Mouse (Mus musculus): ENCODE results near the gene Itgam. TPM values are rescaled to one million over a fixed set of nuclear protein-coding genes. Genes with fewer than 3 reads are reported as not detected.
"Not testable (repeated sequence)": the region's sequence is repeated elsewhere in the genome, so short reads cannot be mapped to it uniquely, and the experiment has no call there.

Itgam gene
- polyA plus RNA-seq (2015; fragmentation: Nextera tagmentation; extraction: Ambion mirVana), result 1.2 and 1.4 TPM in 2 replicates

- Histone ChIP-seq H3K4me3 (replicated peaks) (no peak within 1 kb of the TSS), H3K9me3 (replicated peaks) (no peaks in the 10 kb centered on the region), H3K4me2 (no peak within 1 kb of the TSS), H3K9ac (no peak within 1 kb of the TSS), H3K27me3 (no peaks in the 10 kb centered on the region), H3K36me3 (no peaks in the 10 kb centered on the region), H3K27ac (no peak within 1 kb of the TSS), H3K4me1 (no peaks in the 10 kb centered on the region)
- no peak for ATAC-seq (replicated peaks; ENCODE audit: low FRiP score)
- WGBS, result 87% methylated on average over 7 of the region's 7 CpGs
These were observed at the start of gene Itgam, which contains the start of gene Gm49368 for GRCm38 (mm10) chr7:128062456-128062855. TSS of gene Itgam (plus strand) at chr7:128062640. TSS of gene Gm49368 (plus strand) at chr7:128062683.

GRCm38 (mm10) chr7:128013116-128013515 lies 49.3 kb upstream of the Itgam start:
- Histone ChIP-seq H3K9ac (no peak overlapping the region), H3K9me3 (replicated peaks) (no peaks in the 10 kb centered on the region), H3K27me3 (no peaks in the 10 kb centered on the region), H3K4me1 (no peaks in the 10 kb centered on the region), H3K4me2 (no peak overlapping the region), H3K27ac (no peak overlapping the region), H3K4me3 (replicated peaks) (no peak overlapping the region), H3K36me3 (no peaks in the 10 kb centered on the region)
- WGBS, result 90% methylated on average over 13 of the region's 13 CpGs
- no peak for ATAC-seq (replicated peaks; ENCODE audit: low FRiP score)

- 82% methylated on average over 5 of the region's 5 CpGs for WGBS
- H3K27me3 ChIP-seq; H3K9me3 ChIP-seq (replicated peaks); H3K4me3 ChIP-seq (replicated peaks); H3K9ac ChIP-seq; H3K4me2 ChIP-seq; ATAC-seq (replicated peaks; ENCODE audit: low FRiP score); H3K36me3 ChIP-seq; H3K27ac ChIP-seq; H3K4me1 ChIP-seq: not testable (repeated sequence)
These were observed 46.3 kb upstream of the Itgam start for GRCm38 (mm10) chr7:128016134-128016533.

DNA sequence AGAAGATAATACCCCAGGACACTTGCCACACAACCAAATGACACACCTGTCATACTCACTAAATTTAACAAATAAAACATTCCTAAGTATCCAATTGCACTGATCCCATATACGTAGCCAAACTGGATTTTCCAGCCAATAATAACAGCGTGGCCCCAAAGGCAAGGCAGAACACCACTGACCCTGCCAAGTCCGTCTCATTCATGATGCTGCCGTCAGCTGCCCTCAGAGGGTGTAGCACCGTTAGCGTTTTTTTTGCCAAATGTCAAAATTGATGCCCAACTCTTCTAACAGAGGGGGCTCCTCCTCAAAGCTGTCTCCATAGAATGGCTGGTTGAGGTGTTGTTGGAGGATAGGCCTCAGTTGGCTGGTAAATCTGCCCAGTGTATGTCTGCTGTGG lies 45.8 kb upstream of the Itgam start:
- ATAC-seq (replicated peaks; ENCODE audit: low FRiP score), result no peak
- WGBS, result 83% methylated on average over 6 of the region's 6 CpGs
- H3K9ac ChIP-seq, result no peak overlapping the region

GRCm38 (mm10) chr7:128018275-128018674 lies 44.2 kb upstream of the Itgam start:
- Histone ChIP-seq H3K9me3 (replicated peaks) (no peaks in the 10 kb centered on the region), H3K4me1 (no peaks in the 10 kb centered on the region), H3K27me3 (no peaks in the 10 kb centered on the region), H3K4me2 (no peak overlapping the region), H3K9ac (no peak overlapping the region), H3K27ac (no peak overlapping the region), H3K36me3 (no peaks in the 10 kb centered on the region), H3K4me3 (replicated peaks) (no peak overlapping the region)
- 94% methylated on average over 3 of the region's 3 CpGs for WGBS
- ATAC-seq (replicated peaks; ENCODE audit: low FRiP score), result no peak

More for the DNA sequence above, 45.8 kb upstream of the Itgam start:
- no peaks in the 10 kb centered on the region for H3K9me3 ChIP-seq (replicated peaks)
- no peaks in the 10 kb centered on the region for H3K36me3 ChIP-seq
- no peak overlapping the region for H3K4me3 ChIP-seq (replicated peaks)
- no peak overlapping the region for H3K4me2 ChIP-seq
- no peaks in the 10 kb centered on the region for H3K4me1 ChIP-seq
- H3K27me3 ChIP-seq, result no peaks in the 10 kb centered on the region
- no peak overlapping the region for H3K27ac ChIP-seq

- no peaks in the 10 kb centered on the region for H3K36me3 ChIP-seq
- no peaks in the 10 kb centered on the region for H3K27me3 ChIP-seq
- H3K4me1 ChIP-seq, result no peaks in the 10 kb centered on the region
- no peak for ATAC-seq (replicated peaks; ENCODE audit: low FRiP score)
- H3K27ac ChIP-seq, result no peak overlapping the region
- H3K4me2 ChIP-seq, result no peak overlapping the region
- no peaks in the 10 kb centered on the region for H3K9me3 ChIP-seq (replicated peaks)
- H3K4me3 ChIP-seq (replicated peaks), result no peak overlapping the region
- WGBS, result 80% methylated on average over 2 of the region's 2 CpGs
- no peak overlapping the region for H3K9ac ChIP-seq
These were observed 43.3 kb upstream of the Itgam start for GRCm38 (mm10) chr7:128019187-128019586.

GRCm38 (mm10) chr7:128022974-128023373 lies 39.5 kb upstream of the Itgam start:
- ATAC-seq (replicated peaks; ENCODE audit: low FRiP score), result no peak
- Histone ChIP-seq H3K4me1 (no peaks in the 10 kb centered on the region), H3K9ac (no peak overlapping the region), H3K27me3 (no peaks in the 10 kb centered on the region), H3K36me3 (no peaks in the 10 kb centered on the region), H3K4me2 (no peak overlapping the region), H3K27ac (no peak overlapping the region), H3K4me3 (replicated peaks) (no peak overlapping the region), H3K9me3 (replicated peaks) (no peaks in the 10 kb centered on the region)
- 59% methylated on average over 8 of the region's 8 CpGs for WGBS

DNA sequence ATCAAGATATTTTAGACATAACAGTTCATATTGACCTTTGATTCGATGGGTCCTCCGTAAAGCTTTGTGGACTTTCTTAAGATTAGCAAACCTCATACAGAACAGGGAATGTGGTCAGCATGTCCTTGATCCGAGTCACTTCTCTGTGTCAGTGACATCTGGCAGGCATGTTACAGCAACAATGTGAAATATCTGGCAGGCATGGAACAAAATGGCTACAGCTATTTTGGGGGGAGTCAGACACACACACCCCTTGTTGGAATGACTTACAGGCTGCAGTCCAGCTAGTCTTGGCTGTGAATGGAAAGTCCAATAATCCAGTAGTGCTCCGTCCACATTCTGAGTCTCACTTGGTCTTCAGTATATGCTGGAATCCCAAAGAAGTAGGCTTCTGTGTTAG lies 38.9 kb upstream of the Itgam start:
- Histone ChIP-seq H3K27ac (no peak overlapping the region), H3K4me3 (replicated peaks) (no peak overlapping the region), H3K9me3 (replicated peaks) (no peaks in the 10 kb centered on the region), H3K4me2 (no peak overlapping the region), H3K36me3 (no peaks in the 10 kb centered on the region), H3K9ac (no peak overlapping the region), H3K27me3 (no peaks in the 10 kb centered on the region), H3K4me1 (no peaks in the 10 kb centered on the region)
- ATAC-seq (replicated peaks; ENCODE audit: low FRiP score), result no peak
- 89% methylated on average over 4 of the region's 4 CpGs for WGBS

DNA sequence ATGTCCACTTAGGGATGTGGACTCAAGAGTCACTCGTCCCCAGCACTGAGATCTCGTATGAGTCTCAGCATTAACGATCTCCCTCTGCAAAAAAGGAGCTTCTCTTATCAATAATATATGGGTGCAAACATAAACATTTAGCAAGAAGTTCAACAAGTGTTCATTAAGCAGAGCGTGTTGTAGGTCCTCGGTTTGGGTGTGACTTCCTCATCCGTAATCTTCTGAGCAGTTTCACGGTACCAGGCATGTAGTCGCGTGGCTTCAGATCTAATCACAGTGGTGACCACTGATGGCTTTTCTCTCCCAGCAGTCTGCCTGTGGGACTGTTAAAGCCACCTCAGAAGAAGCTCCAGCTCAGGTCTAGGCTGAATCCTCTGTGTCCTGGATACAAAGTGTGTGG lies 38.1 kb upstream of the Itgam start:
- WGBS, result 91% methylated on average over 9 of the region's 9 CpGs
- no peak for ATAC-seq (replicated peaks; ENCODE audit: low FRiP score)

GRCm38 (mm10) chr7:128024932-128025331 lies 37.5 kb upstream of the Itgam start:
- no peak overlapping the region for H3K9ac ChIP-seq
- WGBS, result 76% methylated on average over 4 of the region's 4 CpGs
- no peak overlapping the region for H3K4me3 ChIP-seq (replicated peaks)

More for the DNA sequence above, 38.1 kb upstream of the Itgam start:
- no peaks in the 10 kb centered on the region for H3K9me3 ChIP-seq (replicated peaks)
- no peak overlapping the region for H3K27ac ChIP-seq
- H3K4me3 ChIP-seq (replicated peaks), result no peak overlapping the region
- no peaks in the 10 kb centered on the region for H3K36me3 ChIP-seq
- H3K4me2 ChIP-seq, result no peak overlapping the region
- H3K27me3 ChIP-seq, result no peaks in the 10 kb centered on the region
- no peak overlapping the region for H3K9ac ChIP-seq
- H3K4me1 ChIP-seq, result no peaks in the 10 kb centered on the region

GRCm38 (mm10) chr7:128025381-128025780 lies 37.1 kb upstream of the Itgam start:
- 87% methylated on average over 4 of the region's 4 CpGs for WGBS
- ATAC-seq (replicated peaks; ENCODE audit: low FRiP score), result no peak
- Histone ChIP-seq H3K4me1 (no peaks in the 10 kb centered on the region), H3K36me3 (no peaks in the 10 kb centered on the region), H3K4me3 (replicated peaks) (no peak overlapping the region), H3K27me3 (no peaks in the 10 kb centered on the region), H3K9ac (no peak overlapping the region), H3K9me3 (replicated peaks) (no peaks in the 10 kb centered on the region), H3K4me2 (no peak overlapping the region), H3K27ac (no peak overlapping the region)

More at GRCm38 (mm10) chr7:128024932-128025331, 37.5 kb upstream of the Itgam start:
- ATAC-seq (replicated peaks; ENCODE audit: low FRiP score), result no peak
- Histone ChIP-seq H3K9me3 (replicated peaks) (no peaks in the 10 kb centered on the region), H3K4me2 (no peak overlapping the region), H3K27me3 (no peaks in the 10 kb centered on the region), H3K4me1 (no peaks in the 10 kb centered on the region), H3K27ac (no peak overlapping the region), H3K36me3 (no peaks in the 10 kb centered on the region)

DNA sequence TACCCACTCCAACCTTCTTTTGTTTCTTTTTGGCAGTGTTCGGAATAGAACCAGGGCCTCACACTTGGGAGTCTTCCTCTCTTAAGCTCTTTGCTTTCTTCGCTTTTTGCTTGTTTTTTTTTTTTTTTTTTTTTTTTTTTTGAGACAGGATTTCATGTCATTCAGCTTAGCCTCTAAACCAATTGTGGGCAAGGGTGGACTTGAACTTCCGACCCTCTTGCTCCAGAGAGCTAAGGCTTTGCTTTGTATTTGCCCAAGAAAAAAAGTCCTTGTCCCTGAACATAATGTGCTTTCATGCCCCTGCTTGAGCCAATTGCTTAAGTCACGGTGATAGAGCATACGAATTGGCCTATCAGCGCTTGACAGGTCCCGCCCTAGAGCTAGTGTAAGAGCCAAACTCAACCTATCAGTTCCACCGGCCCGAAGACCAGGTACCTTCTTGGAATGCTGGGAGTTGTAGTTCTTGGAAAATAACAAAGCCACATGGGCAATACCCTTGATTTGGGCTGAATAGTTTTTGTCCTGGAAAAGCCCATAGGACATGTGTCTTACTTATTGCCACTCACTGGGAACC lies 30.9 kb upstream of the Itgam start:
- Histone ChIP-seq H3K4me1 (no peaks in the 10 kb centered on the region), H3K9ac (no peak overlapping the region), H3K27me3 (no peaks in the 10 kb centered on the region), H3K4me3 (replicated peaks) (no peak overlapping the region), H3K9me3 (replicated peaks) (no peaks in the 10 kb centered on the region), H3K4me2 (no peak overlapping the region), H3K27ac (no peak overlapping the region), H3K36me3 (no peaks in the 10 kb centered on the region)
- ATAC-seq (replicated peaks; ENCODE audit: low FRiP score), result peak; percentile 73; the same call in 1 of the 2 replicates
- WGBS, result 42% methylated on average over 9 of the region's 9 CpGs

All from kidney, embryonic 15.5 days (tissue).